Mouse (Mus musculus): ENCODE results near the gene Rdh16f1. TPM values are rescaled to one million over a fixed set of nuclear protein-coding genes. Genes with fewer than 3 reads are reported as not detected.

The Rdh16f1 gene
- polyA plus RNA-seq, 1 experiment from 2014 or later: not detected

- H3K4me3 ChIP-seq (ENCODE audit: low read length): no peak overlapping the region
- no peaks in the 10 kb centered on the region for H3K36me3 ChIP-seq (ENCODE audit: control insufficient read depth, insufficient read depth, low read length)
- no peak for ATAC-seq (ENCODE audit: low FRiP score, low TSS enrichment)
- no peak overlapping the region for H3K27ac ChIP-seq (ENCODE audit: low read depth, low read length)
- H3K9me3 ChIP-seq (ENCODE audit: control insufficient read depth, low read length): no peaks in the 10 kb centered on the region
- H3K4me1 ChIP-seq (ENCODE audit: control insufficient read depth, insufficient read depth, low read length): 0 out of 2 replicates have a peak, but pooled peaks cover 4% of the 10 kb centered on the region
- H3K9ac ChIP-seq (ENCODE audit: low read depth, low read length): no peak overlapping the region
- no peaks in the 10 kb centered on the region for H3K27me3 ChIP-seq (ENCODE audit: control insufficient read depth, insufficient read depth, low read length)
- WGBS: 31% methylated on average over 9 of the region's 9 CpGs
- no peak overlapping the region; the same call in 1 of the 2 replicates for H3K4me2 ChIP-seq (replicated peaks; ENCODE audit: low read depth, low read length)
Observed at GRCm38 (mm10) chr10:127730933-127731310, 28.7 kb upstream of the Rdh16f1 start.

DNA sequence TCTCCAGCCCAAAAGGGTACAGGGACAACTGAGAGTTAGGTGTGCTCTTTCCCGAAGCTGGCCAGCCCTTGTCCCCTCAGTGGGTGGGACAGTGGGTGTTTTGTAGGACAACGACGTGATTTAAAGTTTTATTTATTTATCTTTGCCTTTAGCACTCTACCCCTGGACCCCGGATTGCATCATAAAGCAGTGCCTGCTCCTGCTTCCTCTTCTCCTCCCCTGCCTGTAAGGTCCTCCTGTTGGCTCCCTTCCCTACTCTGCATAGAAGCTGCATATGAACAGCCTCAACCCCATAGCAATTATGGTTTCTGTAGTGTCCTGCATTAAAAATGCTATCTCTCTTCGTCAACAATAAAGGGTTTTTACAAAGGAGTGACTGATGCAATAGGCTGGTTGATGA, 28.2 kb upstream of the Rdh16f1 start:
- Histone ChIP-seq H3K36me3 (ENCODE audit: control insufficient read depth, insufficient read depth, low read length) (no peaks in the 10 kb centered on the region), H3K4me2 (replicated peaks; ENCODE audit: low read depth, low read length) (no peak overlapping the region; the same call in 1 of the 2 replicates), H3K9ac (ENCODE audit: low read depth, low read length) (no peak overlapping the region), H3K4me3 (ENCODE audit: low read length) (no peak overlapping the region), H3K27me3 (ENCODE audit: control insufficient read depth, insufficient read depth, low read length) (no peaks in the 10 kb centered on the region), H3K4me1 (ENCODE audit: control insufficient read depth, insufficient read depth, low read length) (0 out of 2 replicates have a peak, but pooled peaks cover 4% of the 10 kb centered on the region), H3K27ac (ENCODE audit: low read depth, low read length) (no peak overlapping the region), H3K9me3 (ENCODE audit: control insufficient read depth, low read length) (no peaks in the 10 kb centered on the region)
- no peak for ATAC-seq (ENCODE audit: low FRiP score, low TSS enrichment)
- WGBS: 20% methylated on average over 5 of the region's 5 CpGs

DNA sequence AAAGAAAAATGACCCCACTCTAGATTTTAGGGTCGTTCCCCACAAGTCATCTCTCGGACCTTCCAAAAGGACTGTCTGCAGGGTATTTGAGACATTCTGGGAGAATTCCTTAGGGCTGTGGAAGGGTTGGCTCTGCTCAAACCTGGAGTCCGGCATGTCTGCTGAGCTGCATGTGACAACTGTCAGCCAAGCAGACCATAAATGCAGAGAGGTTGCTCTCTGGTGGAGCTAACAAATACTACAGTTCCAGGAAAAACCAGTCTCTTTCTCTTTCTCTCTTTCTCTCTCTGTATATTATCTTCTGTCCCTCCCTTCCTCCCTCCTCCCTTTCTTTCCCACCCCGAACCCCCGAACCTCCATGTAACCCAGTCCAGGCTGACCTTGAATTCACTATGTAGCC, 25.2 kb upstream of the Rdh16f1 start:
- 43% methylated on average over 5 of the region's 5 CpGs for WGBS
- H3K27me3 ChIP-seq (ENCODE audit: control insufficient read depth, insufficient read depth, low read length): no peaks in the 10 kb centered on the region
- H3K27ac ChIP-seq (ENCODE audit: low read depth, low read length): no peak overlapping the region
- 0 out of 2 replicates have a peak, but pooled peaks cover 4% of the 10 kb centered on the region for H3K4me1 ChIP-seq (ENCODE audit: control insufficient read depth, insufficient read depth, low read length)
- no peaks in the 10 kb centered on the region for H3K9me3 ChIP-seq (ENCODE audit: control insufficient read depth, low read length)
- no peak for ATAC-seq (ENCODE audit: low FRiP score, low TSS enrichment)
- H3K9ac ChIP-seq (ENCODE audit: low read depth, low read length): no peak overlapping the region
- no peaks in the 10 kb centered on the region for H3K36me3 ChIP-seq (ENCODE audit: control insufficient read depth, insufficient read depth, low read length)
- no peak overlapping the region for H3K4me2 ChIP-seq (replicated peaks; ENCODE audit: low read depth, low read length)
- no peak overlapping the region for H3K4me3 ChIP-seq (ENCODE audit: low read length)

DNA sequence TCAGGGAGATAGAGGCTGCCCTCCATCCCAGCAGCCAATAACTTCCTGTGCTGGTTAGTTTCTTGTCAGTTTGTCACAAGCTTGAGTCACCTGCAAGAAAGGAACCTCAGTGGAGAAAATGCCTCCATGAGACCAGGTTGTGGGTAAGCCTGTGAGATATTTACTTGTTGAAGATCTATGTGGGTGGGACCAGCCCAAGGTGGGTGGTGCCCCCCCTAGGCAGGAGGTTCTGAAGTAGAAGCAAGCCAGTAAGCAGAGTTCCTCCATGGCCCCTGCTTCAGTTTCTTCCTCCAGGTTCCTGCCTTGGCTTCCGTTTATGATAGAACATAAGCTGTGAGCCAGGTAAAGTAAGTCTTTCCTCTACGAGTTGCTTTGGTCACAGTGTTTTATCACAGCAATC, 23.3 kb upstream of the Rdh16f1 start:
- 69% methylated on average over 2 of the region's 2 CpGs for WGBS
- no peak for ATAC-seq (ENCODE audit: low FRiP score, low TSS enrichment)

GRCm38 (mm10) chr10:127736916-127737315, 22.7 kb upstream of the Rdh16f1 start:
- H3K9me3 ChIP-seq (ENCODE audit: control insufficient read depth, low read length): no peaks in the 10 kb centered on the region
- no peak overlapping the region for H3K27ac ChIP-seq (ENCODE audit: low read depth, low read length)
- no peaks in the 10 kb centered on the region for H3K27me3 ChIP-seq (ENCODE audit: control insufficient read depth, insufficient read depth, low read length)
- peaks cover 7% of the 10 kb centered on the region for H3K36me3 ChIP-seq (ENCODE audit: control insufficient read depth, insufficient read depth, low read length)
- 75% methylated on average over 4 of the region's 4 CpGs for WGBS
- no peak overlapping the region for H3K4me3 ChIP-seq (ENCODE audit: low read length)
- peaks cover 8% of the 10 kb centered on the region for H3K4me1 ChIP-seq (ENCODE audit: control insufficient read depth, insufficient read depth, low read length)
- no peak overlapping the region for H3K9ac ChIP-seq (ENCODE audit: low read depth, low read length)
- H3K4me2 ChIP-seq (replicated peaks; ENCODE audit: low read depth, low read length): no peak overlapping the region
- no peak for ATAC-seq (ENCODE audit: low FRiP score, low TSS enrichment)

More for the DNA sequence above, 23.3 kb upstream of the Rdh16f1 start:
- Histone ChIP-seq H3K9ac (ENCODE audit: low read depth, low read length) (no peak overlapping the region), H3K4me3 (ENCODE audit: low read length) (no peak overlapping the region), H3K36me3 (ENCODE audit: control insufficient read depth, insufficient read depth, low read length) (peaks cover under 1% of the 10 kb centered on the region; the same call in 1 of the 2 replicates), H3K4me1 (ENCODE audit: control insufficient read depth, insufficient read depth, low read length) (peaks cover 9% of the 10 kb centered on the region), H3K27ac (ENCODE audit: low read depth, low read length) (0 out of 2 replicates have a peak overlapping the region, but pooled peaks have one; percentile 42), H3K9me3 (ENCODE audit: control insufficient read depth, low read length) (no peaks in the 10 kb centered on the region), H3K4me2 (replicated peaks; ENCODE audit: low read depth, low read length) (no peak overlapping the region), H3K27me3 (ENCODE audit: control insufficient read depth, insufficient read depth, low read length) (no peaks in the 10 kb centered on the region)

- Histone ChIP-seq H3K36me3 (ENCODE audit: control insufficient read depth, insufficient read depth, low read length) (peaks cover 14% of the 10 kb centered on the region), H3K9ac (ENCODE audit: low read depth, low read length) (no peak overlapping the region), H3K4me3 (ENCODE audit: low read length) (no peak overlapping the region), H3K27ac (ENCODE audit: low read depth, low read length) (no peak overlapping the region), H3K4me1 (ENCODE audit: control insufficient read depth, insufficient read depth, low read length) (peaks cover 8% of the 10 kb centered on the region), H3K9me3 (ENCODE audit: control insufficient read depth, low read length) (no peaks in the 10 kb centered on the region), H3K27me3 (ENCODE audit: control insufficient read depth, insufficient read depth, low read length) (no peaks in the 10 kb centered on the region), H3K4me2 (replicated peaks; ENCODE audit: low read depth, low read length) (no peak overlapping the region)
- no peak for ATAC-seq (ENCODE audit: low FRiP score, low TSS enrichment)
- 29% methylated on average over 2 of the region's 2 CpGs for WGBS
Observed at GRCm38 (mm10) chr10:127737552-127737951, 22.0 kb upstream of the Rdh16f1 start.

- Histone ChIP-seq H3K4me3 (ENCODE audit: low read length) (no peak overlapping the region), H3K9me3 (ENCODE audit: control insufficient read depth, low read length) (no peaks in the 10 kb centered on the region), H3K36me3 (ENCODE audit: control insufficient read depth, insufficient read depth, low read length) (peaks cover 21% of the 10 kb centered on the region), H3K4me1 (ENCODE audit: control insufficient read depth, insufficient read depth, low read length) (peaks cover 8% of the 10 kb centered on the region), H3K4me2 (replicated peaks; ENCODE audit: low read depth, low read length) (peak overlapping the region; percentile 56), H3K9ac (ENCODE audit: low read depth, low read length) (no peak overlapping the region), H3K27ac (ENCODE audit: low read depth, low read length) (peak overlapping the region; percentile 45; the same call in 1 of the 2 replicates), H3K27me3 (ENCODE audit: control insufficient read depth, insufficient read depth, low read length) (no peaks in the 10 kb centered on the region)
- 46% methylated on average over 13 of the region's 13 CpGs for WGBS
- 0 out of 2 replicates have a peak, but pooled peaks have one; percentile 7 for ATAC-seq (ENCODE audit: low FRiP score, low TSS enrichment)
Observed at GRCm38 (mm10) chr10:127738151-127738882, 21.3 kb upstream of the Rdh16f1 start.

DNA sequence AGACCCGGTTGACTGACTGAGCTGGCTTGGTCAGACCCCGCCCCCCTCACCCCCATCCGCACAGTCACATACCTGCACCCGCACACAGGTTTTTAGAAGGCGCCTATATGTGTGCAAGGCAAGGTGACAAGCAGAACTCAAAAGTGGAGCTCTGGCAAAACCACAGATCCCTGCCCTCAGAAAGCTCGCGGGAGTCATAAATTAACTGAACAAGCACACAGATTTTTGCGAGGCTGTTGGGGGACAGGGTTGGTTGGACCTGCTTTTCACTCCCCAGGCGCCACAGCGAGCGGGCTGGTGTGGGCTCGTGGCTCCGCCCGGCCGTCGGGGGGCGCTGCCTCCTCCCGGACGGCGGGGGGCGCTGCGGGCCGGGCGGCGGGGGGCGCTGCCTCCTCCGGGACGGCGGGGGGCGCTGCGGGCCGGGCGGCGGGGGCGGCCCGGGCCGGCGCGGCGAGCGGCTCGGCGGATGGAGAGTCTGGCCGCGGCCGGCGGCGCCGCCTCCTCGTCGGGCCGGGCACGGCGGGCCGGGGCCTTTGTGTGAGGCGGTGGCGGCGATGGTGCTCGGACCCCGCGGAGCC, 20.4 kb upstream of the Rdh16f1 start, which contains the start of gene Zbtb39:
Zbtb39 (plus strand) TSS at position 456 of the 578 bp plus-strand sequence.
- under 1% methylated on average over 36 of the region's 61 CpGs for WGBS
- ATAC-seq (ENCODE audit: low FRiP score, low TSS enrichment): peak; percentile 84
- Histone ChIP-seq H3K27ac (ENCODE audit: low read depth, low read length) (peak within 1 kb of the TSS; percentile 85), H3K9me3 (ENCODE audit: control insufficient read depth, low read length) (no peaks in the 10 kb centered on the region), H3K4me2 (replicated peaks; ENCODE audit: low read depth, low read length) (peak within 1 kb of the TSS; percentile 56), H3K4me3 (ENCODE audit: low read length) (peak within 1 kb of the TSS; percentile 96), H3K9ac (ENCODE audit: low read depth, low read length) (peak within 1 kb of the TSS; percentile 98), H3K4me1 (ENCODE audit: control insufficient read depth, insufficient read depth, low read length) (peaks cover 8% of the 10 kb centered on the region), H3K36me3 (ENCODE audit: control insufficient read depth, insufficient read depth, low read length) (peaks cover 30% of the 10 kb centered on the region), H3K27me3 (ENCODE audit: control insufficient read depth, insufficient read depth, low read length) (no peaks in the 10 kb centered on the region)

GRCm38 (mm10) chr10:127739661-127740161, 19.9 kb upstream of the Rdh16f1 start:
- peaks cover 8% of the 10 kb centered on the region for H3K4me1 ChIP-seq (ENCODE audit: control insufficient read depth, insufficient read depth, low read length)
- peaks cover 35% of the 10 kb centered on the region for H3K36me3 ChIP-seq (ENCODE audit: control insufficient read depth, insufficient read depth, low read length)
- H3K4me2 ChIP-seq (replicated peaks; ENCODE audit: low read depth, low read length): peak overlapping the region; percentile 56
- no peaks in the 10 kb centered on the region for H3K9me3 ChIP-seq (ENCODE audit: control insufficient read depth, low read length)
- peak; percentile 50; the same call in 1 of the 2 replicates for ATAC-seq (ENCODE audit: low FRiP score, low TSS enrichment)
- peak overlapping the region; percentile 85 for H3K27ac ChIP-seq (ENCODE audit: low read depth, low read length)
- peak overlapping the region; percentile 96 for H3K4me3 ChIP-seq (ENCODE audit: low read length)
- peak overlapping the region; percentile 98 for H3K9ac ChIP-seq (ENCODE audit: low read depth, low read length)
- no peaks in the 10 kb centered on the region for H3K27me3 ChIP-seq (ENCODE audit: control insufficient read depth, insufficient read depth, low read length)
- under 1% methylated on average over 41 of the region's 55 CpGs for WGBS

All from kidney, embryonic 14.5 days (tissue).